Mouse (Mus musculus) heart, postnatal 0 days (tissue): ENCODE data around the gene Ccdc154.

Experiments
- CTCF ChIP-seq: IDR thresholded peaks from 2 replicates; pipeline ENCODE4 v1.5.1; 2016; ENCODE audit warnings: antibody characterized with exemption, control low read depth, low read depth
- EP300 ChIP-seq: IDR thresholded peaks from 2 replicates; pipeline ENCODE4 v1.6.1; 2016; ENCODE audit warnings: antibody characterized with exemption, low read depth

DNA sequence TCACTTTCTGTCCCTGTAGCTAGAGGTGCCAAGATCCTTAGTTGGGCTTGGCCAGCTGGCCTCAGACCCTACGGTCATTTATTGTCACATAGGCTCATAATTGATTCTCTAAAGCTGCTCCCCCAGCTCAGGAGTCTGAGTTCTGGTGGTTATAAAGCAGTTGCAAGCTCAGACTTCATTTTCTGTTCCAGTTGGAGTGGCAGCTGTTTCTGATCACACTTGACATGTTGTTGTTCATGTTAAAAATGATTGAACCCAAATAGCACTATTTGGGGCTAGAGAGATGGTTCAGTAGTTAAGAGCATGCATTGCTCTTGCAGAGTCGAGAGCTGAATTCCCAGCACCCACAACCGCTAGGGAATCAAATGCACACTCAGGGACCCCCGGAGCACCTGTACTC, 47.7 kb downstream of the Ccdc154 start:
- TF ChIP-seq CTCF (no peak), EP300 (no peak)
